In the genomic region with DNA sequence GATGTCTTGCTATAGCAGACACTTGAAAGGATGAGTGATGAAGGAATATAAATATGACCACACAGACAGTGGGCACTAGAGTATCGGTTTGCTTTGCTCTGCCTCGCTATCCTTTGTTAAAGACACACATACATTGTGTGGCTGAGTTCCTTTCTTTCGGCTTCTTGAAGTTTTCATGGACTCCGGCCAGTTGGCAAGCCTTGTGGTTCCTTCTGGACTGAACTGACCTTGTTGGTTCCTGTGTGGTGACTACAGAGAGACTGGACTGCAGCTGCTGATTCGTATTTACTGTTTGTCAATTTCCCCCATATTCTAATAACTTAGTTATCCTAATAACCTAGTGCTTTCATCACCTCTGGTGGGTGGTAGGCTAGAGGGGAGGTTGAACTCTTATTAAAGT, we compare ENCODE assay signal across 13 mouse cellular contexts.
DNase-seq lines count a peak whose midpoint lies in the region; ATAC-seq lines count a peak whose summit lies in the region.
"Had no signal": no experiment of that assay in that cellular context is flagged by ENCODE, and none has a peak within 500 bp of the region (broad histone marks: within the 10 kb centered on the region; RNA-seq: fewer than 3 reads in every experiment).

No protein-coding gene starts in this region.

- DNase-seq in kidney, adult 18-20 months: peak; percentile 41
- DNase-seq in right cerebral cortex, postnatal 4 days: peak; percentile 4
- DNase-seq in right cerebral cortex, postnatal 14 days: no peak
- DNase-seq in kidney, adult 9 months: peak; percentile 56
- no peak for DNase-seq in layer of hippocampus, postnatal 10 days (ENCODE audit: low spot score in 2 of 2)
- DNase-seq in gastrocnemius, adult 18-20 months (ENCODE audit: low spot score): no peak
- DNase-seq: cerebellum, adult 8-10 months; heart, adult 18-20 months; lung, postnatal 14 days; thymus, postnatal 4 days had no signal

- no peak overlapping the region for H3K4me3 ChIP-seq in kidney, embryonic 15.5 days (replicated peaks)
- H3K4me3 ChIP-seq: erythroblast, embryonic 14.5 days; midbrain, embryonic 12.5 days had no signal

- H3K4me2 ChIP-seq in kidney, embryonic 15.5 days: no peak overlapping the region
- H3K4me2 ChIP-seq: midbrain, embryonic 12.5 days had no signal

- no peak overlapping the region for H3K9ac ChIP-seq in kidney, embryonic 15.5 days
- H3K9ac ChIP-seq: midbrain, embryonic 12.5 days had no signal

- H3K27ac ChIP-seq in kidney, embryonic 15.5 days: no peak overlapping the region
- H3K27ac ChIP-seq: midbrain, embryonic 12.5 days had no signal

- H3K27me3 ChIP-seq in kidney, embryonic 15.5 days: no peaks in the 10 kb centered on the region
- H3K27me3 ChIP-seq: midbrain, embryonic 12.5 days had no signal

- no peak for ATAC-seq in kidney, embryonic 15.5 days (replicated peaks; ENCODE audit: low FRiP score)

- no peaks in the 10 kb centered on the region for H3K36me3 ChIP-seq in kidney, embryonic 15.5 days
- H3K36me3 ChIP-seq: midbrain, embryonic 12.5 days had no signal

- no peaks in the 10 kb centered on the region for H3K4me1 ChIP-seq in kidney, embryonic 15.5 days
- H3K4me1 ChIP-seq: midbrain, embryonic 12.5 days had no signal

- WGBS in kidney, embryonic 15.5 days: 74% methylated on average over 5 of the region's 5 CpGs

- no peaks in the 10 kb centered on the region for H3K9me3 ChIP-seq in kidney, embryonic 15.5 days (replicated peaks)
- H3K9me3 ChIP-seq: midbrain, embryonic 12.5 days had no signal

Comparison
In these comparisons a context has a peak if more than half of its experiments do, and no peak if none do; other contexts are left out.
1. DNase-seq: peak in kidney, adult 18-20 months (single experiment), right cerebral cortex, postnatal 4 days (single experiment) and kidney, adult 9 months (single experiment); none in right cerebral cortex, postnatal 14 days (single experiment), layer of hippocampus, postnatal 10 days (0 of 2) and gastrocnemius, adult 18-20 months (single experiment).